Mouse (Mus musculus) brain, adult 2 months (tissue): Measurements from ENCODE around the gene Lrriq4.
"Not testable (repeated sequence)": the region's sequence is repeated elsewhere in the genome, so short reads cannot be mapped to it uniquely, and the experiment has no call there.

Source experiments
- DNase-seq: peaks from one replicate; pipeline ENCODE4 v3.0.0; 2011; ENCODE audit warnings: low read depth, low spot score

Gene Lrriq4

DNA sequence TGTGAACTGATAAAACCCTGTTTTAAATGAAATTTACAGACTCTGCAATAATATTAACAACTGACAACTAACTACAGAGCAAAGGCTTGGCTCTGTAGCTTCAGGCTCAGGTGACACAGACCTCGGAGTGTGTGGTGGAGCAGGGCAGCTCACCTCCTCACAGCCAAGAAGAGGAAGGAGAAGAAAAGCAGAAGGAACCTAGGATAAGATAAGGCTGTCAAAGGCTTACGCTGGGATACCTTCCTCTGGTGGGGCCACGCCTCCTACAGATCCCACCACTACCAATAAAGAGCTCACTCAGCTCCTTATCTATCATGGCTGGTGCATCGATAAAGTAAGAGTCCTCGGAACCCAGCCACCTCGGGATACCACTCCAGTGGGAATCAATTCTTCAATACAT lies 38.9 kb downstream of the Lrriq4 start:
- no peak for DNase-seq

DNA sequence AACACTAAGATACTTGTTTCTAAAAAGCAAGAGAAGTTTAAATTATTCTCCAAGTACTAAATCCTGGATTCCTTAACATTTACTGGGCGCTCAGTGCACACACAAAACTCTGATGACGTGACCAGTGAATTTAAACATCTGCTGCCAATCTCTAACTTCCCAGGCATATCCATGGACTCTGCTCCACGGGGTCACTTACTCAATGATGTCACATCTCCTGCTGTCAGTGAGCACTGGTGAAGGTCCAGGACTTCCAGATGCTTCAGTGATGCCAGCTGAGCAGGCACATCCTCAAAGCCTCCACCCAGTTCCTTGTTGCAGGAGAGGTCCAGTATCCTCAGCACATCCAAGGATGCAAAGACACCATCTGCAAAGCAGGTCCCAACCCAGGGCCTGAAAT lies 42.9 kb downstream of the Lrriq4 start:
- DNase-seq, result no peak

DNA sequence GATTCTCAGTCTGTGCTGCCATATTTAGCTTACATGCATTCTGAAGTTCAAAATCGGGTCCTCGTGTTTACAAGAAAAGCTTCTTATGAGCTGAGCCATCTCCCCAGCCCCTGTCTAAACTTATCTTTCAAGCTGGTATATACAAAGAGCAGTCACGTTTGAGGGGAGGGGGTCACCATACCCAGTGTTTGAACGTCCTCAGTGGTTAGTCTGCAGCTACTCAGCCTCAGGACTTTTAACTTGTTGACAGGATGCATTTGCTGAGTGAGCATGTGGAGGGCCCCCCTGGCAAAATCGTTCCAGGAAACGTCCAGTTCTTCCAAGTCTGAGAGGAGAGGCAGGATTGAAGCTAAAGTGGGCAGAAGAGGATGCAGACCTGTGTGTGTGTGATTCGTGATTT lies 46.7 kb downstream of the Lrriq4 start:
- no peak for DNase-seq

DNA sequence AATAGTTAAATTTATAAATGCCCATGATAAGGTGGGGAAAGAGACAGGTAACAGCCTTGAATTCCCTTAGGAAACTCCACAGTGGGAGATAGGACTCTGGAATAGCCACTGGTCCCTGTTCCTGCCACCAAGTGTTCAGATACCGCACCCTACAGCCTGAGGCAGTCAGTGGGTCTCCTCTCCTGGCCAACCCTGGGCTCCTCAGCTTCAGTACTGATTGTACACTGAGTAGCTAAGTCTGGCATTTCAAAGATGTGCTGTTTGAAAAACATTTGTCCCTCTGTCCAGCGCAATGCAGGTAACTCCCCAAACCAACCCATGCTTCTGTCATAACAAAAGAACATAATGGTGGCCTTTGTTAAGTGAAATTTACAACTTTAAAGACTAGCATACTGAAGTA lies 51.4 kb downstream of the Lrriq4 start:
- DNase-seq, result no peak

DNA sequence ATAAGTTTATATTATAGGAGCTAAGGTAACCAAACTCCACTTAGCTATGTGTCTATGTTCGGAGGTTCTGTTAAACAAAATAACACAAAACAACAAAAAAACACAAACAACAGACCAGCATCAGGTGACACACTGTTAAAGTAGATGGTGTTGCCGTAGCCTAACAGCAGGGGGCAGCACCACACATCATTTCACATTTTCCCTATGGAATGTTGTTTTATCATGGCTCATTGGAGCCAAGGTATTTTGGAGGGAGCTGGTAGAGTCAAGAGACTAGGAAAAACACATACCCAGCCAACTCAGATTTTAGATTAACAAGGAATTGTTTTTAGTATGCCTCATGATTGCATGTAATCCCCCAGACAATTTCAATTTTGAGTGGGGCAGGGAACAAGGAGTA lies 52.0 kb downstream of the Lrriq4 start:
- DNase-seq, result peak; percentile 63

DNA sequence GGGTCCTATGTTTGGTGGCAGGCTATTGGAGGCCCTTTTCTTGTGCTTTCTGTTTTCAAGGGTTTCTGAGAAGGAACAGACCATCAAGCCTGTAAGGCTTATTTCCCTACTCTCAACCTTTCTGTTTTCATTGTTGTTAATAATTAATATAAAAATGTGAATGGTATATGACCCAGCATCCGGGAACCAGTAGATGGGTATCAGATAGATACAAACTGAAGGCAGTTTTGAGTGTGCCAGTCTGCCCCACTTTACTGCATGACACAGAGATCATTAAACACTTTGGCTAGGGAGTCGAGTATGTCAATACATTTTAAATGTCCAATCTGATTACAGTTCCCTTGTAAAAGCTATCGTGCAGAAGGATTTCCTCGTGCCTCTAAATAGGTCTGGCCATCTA lies 53.6 kb downstream of the Lrriq4 start:
- no peak for DNase-seq

DNA sequence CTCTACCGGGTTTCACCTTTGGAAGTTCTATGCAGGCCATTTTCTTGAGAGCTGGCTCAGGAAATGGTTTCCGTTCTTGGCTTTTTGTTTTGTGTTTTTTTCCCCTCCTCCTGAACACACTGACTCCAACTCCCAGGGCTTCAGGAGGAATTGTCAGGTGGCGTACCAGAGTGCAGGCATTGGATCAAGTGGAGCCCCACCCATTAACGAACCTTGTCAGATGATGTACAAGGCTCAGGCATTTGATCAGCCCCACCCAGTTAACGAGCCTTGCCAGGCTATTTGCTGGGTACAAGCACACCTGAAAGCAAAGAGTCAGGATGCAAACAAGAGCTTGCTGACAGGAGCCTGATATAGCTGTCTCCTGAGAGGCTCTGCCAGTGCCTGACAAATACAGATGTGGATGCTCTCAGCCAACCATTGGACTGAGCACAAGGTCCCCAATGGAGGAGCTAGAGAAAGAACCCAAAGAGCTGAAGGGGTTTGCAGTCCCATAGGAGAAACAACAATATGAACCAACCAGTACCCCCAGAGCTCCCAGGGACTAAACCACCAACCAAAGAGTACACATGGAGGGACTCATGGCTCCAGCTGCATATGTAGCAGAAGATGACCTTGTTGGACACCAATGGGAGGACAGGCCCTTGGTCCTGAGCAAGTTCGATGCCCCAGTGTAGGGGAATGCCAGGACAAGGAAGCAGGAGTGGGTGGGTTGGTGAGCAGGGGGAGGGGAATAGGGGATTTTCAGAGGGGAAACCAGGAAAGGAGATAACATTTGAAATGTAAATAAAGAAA lies 55.6 kb downstream of the Lrriq4 start, which contains the start of gene Lrrc31:
Gene Lrrc31 (minus strand): TSS at position 133 of the 795 bp plus-strand sequence.
- not testable (repeated sequence) for DNase-seq

DNA sequence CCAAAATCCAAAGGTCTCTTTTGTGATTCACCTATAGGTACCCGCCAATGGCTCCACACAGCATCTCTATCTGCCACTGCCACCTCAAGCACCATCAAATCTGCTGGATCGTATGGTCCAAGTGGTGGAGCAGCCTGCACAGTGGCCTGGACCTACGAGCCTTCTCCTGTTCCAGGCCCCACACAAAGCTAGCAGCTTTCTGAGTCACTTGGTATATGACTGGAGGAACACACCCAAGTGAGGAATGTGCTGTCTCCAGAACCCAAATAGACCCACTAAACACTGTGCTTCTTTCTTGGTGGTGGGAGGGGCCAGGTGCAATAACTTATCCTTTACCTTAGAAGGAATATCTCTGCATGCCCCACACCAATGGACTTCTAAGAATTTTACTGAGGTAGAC lies 61.7 kb downstream of the Lrriq4 start:
- DNase-seq, result no peak

DNA sequence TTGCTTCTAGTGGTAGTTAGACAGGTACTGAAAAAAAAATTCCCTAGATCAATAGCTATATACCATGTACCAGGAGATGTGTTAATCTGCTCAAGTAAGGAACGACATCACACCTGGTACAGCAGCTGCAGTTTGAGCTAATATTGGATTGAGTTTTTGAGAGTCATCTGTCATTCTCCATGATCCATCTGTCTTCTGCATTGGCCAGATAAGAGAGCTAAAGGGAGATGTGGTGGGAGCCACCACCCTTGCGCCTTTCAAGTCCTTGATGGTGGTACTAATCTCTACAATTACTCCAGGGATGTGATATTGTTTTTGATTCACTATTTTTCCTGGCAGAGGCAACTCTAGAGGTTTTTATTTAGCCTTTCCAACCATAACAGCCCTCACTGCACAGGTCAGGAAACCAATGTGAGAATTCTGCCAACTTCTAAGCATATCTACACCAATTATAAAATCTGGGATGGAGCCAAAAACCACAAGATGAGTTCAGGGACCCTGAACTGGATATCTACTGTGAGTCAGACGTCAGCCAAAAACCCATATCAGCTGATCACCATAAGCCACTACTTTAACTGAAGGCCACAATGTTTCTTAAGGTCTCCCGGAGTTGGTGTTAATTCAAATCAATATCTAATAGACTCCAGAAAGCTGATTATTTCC lies 62.4 kb downstream of the Lrriq4 start:
- DNase-seq, result no peak

DNA sequence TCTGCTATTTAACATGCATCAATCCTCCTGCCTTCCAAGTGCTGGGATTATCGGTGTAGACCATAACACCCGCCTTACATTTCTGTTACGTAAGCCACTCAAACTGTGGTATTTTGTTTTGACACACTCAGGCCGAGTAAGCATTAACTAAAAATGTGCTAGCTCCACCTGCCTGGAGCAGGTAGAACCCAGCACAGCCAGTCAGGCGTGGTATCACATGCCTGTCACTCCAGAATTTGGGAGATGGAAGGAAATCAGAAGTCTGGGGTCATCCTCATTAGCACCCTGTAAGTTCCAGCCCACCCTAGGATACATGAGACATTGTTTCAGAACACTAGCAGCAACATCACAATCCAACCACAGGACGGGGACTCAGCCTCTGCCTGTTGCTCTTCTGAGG lies 65.9 kb downstream of the Lrriq4 start:
- no peak for DNase-seq

DNA sequence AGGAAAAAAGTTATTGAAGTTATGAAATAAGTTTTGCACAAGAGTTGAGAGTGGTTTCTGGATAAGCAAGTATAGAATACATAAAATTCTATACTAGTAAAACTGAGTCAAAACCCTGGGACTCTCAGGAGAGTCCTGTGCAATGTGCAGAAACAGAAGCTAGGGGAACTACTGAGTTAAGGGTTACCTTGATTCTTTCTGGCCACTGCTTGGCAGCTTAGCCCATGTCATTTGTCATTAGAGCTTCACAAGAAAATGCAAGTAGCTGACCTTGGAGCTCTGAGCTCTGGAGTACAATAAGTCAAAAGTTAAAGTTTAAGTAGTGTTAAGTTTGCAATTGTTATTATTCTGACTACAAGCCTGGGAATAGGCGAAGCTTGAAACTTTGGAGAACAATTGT lies 69.0 kb downstream of the Lrriq4 start:
- DNase-seq, result no peak

DNA sequence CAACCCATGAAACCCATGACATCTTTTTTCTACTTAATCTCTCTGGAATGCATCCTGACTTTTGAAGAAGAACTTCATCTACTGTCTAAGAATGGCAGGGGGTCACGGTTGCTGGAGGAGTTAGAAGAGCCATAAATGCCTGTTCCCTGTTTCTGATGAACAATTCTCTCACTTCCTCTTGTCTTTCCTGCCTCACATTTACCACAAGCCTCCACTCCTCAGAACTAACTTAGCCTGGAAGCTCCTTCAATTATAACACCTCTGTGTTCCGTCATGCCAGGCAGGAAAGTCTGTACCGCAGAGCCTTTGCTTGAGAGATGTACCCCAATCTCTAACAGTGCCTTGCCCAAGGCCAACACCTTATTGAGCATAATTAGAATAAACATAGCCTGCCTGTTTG lies 74.3 kb downstream of the Lrriq4 start:
- DNase-seq, result no peak
